Comparison of ENCODE assay signal across 7 mouse cellular contexts in the genomic region with DNA sequence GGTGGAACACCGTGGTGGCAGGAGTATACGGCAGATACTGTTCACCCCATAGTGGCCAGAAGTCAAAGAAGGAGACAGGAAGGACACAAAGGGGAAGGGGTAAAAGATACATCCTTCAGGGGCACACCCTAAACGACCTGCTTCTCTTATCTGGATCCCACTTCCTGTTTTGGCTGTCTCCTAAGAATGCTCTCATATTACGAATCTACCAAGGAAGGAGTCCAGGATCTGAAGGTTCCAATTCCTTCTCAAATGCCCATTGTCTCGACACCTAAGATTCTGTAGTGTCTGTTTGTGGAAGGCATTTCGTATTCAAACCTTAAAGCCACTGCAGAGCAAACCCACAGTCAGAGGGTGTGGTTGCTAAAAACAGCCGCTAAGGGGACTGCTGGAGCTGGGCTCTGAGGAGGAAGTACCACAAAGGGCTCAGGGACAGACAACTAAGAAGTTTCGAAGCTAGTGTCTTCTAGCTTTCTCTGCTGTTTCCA. TPM values are rescaled to one million over a fixed set of nuclear protein-coding genes. Genes with fewer than 3 reads are reported as not detected.
A peak's percentile ranks its signal among the peaks of the same experiment; 100 is the strongest.
DNase-seq lines count a peak whose midpoint lies in the region; ATAC-seq and TF ChIP-seq lines count a peak whose summit lies in the region.

No protein-coding gene starts in this region.

- TF ChIP-seq CTCF in E14TG2a.4 (conservative IDR thresholded peaks at IDR 0.05; ENCODE audit: low read length) = no peak
- TF ChIP-seq CTCF in brain, embryonic 14.5 days (IDR thresholded peaks at IDR 0.05; ENCODE audit: borderline replicate concordance, extremely low read depth, insufficient read depth, insufficient read length) = peak; percentile 22; the same call in 1 of the 2 replicates

- peaks cover 77% of the 10 kb centered on the region for H3K9me3 ChIP-seq in E14TG2a.4 (ENCODE audit: low read length)

- no peak for TF ChIP-seq POLR2A in brain, embryonic 14.5 days (IDR thresholded peaks at IDR 0.05; ENCODE audit: borderline replicate concordance, extremely low read depth, insufficient read depth, insufficient read length, poor library complexity, severe bottlenecking)

- DNase-seq in brain, embryonic 14.5 days (ENCODE audit: low read depth) = no peak
- peak; percentile 22 to 51 for DNase-seq in heart, postnatal 14 days
- peak; percentile 13 for DNase-seq in yolk sac, embryonic 10.5 days (ENCODE audit: low spot score)
- no peak for DNase-seq in adrenal gland, postnatal 14 days
- no peak for DNase-seq in adrenal gland, postnatal 4 days (ENCODE audit: low spot score in 2 of 2)

- ATAC-seq in megakaryocyte-erythroid progenitor cell, adult 5-6 weeks (replicated peaks; ENCODE audit: low FRiP score, low TSS enrichment, poor library complexity, severe bottlenecking) = peak; percentile 42

- intact Hi-C loops in heart, postnatal 14 days (cut with DNase I) = no loop called here

- H3K36me3 ChIP-seq in E14TG2a.4 (ENCODE audit: insufficient read depth, low read length) = peaks cover 29% of the 10 kb centered on the region

- H3K4me1 ChIP-seq in E14TG2a.4 (replicated peaks; ENCODE audit: low read depth, low read length) = no peaks in the 10 kb centered on the region

- peaks cover 13% of the 10 kb centered on the region for H3K27me3 ChIP-seq in E14TG2a.4 (ENCODE audit: insufficient read depth, low read length)

- peak overlapping the region; percentile 0 for H3K4me3 ChIP-seq in E14TG2a.4 (replicated peaks; ENCODE audit: low read length)

RNA-seq across cellular contexts. Expression of gene Ccr1, which starts 39.7 kb away (rescaled TPM):
- 0.77 and 1.0 TPM in 2 replicates for polyA plus RNA-seq in brain, embryonic 14.5 days (2012; rRNA removed)
- 1 to 10 TPM; 1.2 to 1.6 TPM for total RNA-seq in heart, postnatal 14 days (2021)
- total RNA-seq in megakaryocyte-erythroid progenitor cell, adult 5-6 weeks (2014; fragmentation: Nextera tagmentation) = 0.64 TPM in 1 of 2 replicates, not detected in the other
- not detected in 2 replicates for total RNA-seq in megakaryocyte-erythroid progenitor cell, adult 5-6 weeks (2017)
- 0.86 and 0.89 TPM in 2 replicates for total RNA-seq in adrenal gland, postnatal 14 days (2021)
- total RNA-seq in adrenal gland, postnatal 4 days (2021) = 1 to 10 TPM; 2.6 to 2.9 TPM

RNA-seq across cellular contexts. Expression of gene Ccr1l1, which starts 49.4 kb away (rescaled TPM):
- 0.09 TPM in 1 of 2 replicates, not detected in the other for polyA plus RNA-seq in brain, embryonic 14.5 days (2012; rRNA removed)
- total RNA-seq in heart, postnatal 14 days (2021) = not detected
- total RNA-seq in megakaryocyte-erythroid progenitor cell, adult 5-6 weeks (2014; fragmentation: Nextera tagmentation) = not detected in 2 replicates
- total RNA-seq in megakaryocyte-erythroid progenitor cell, adult 5-6 weeks (2017) = not detected in 2 replicates
- total RNA-seq in adrenal gland, postnatal 14 days (2021) = not detected in 2 replicates
- not detected for total RNA-seq in adrenal gland, postnatal 4 days (2021)

Comparison
In these comparisons a context has a peak if more than half of its experiments do, and no peak if none do; other contexts are left out.
1. DNase-seq: peak in heart, postnatal 14 days (2 of 2) and yolk sac, embryonic 10.5 days (single experiment); none in brain, embryonic 14.5 days (single experiment), adrenal gland, postnatal 14 days (single experiment) and adrenal gland, postnatal 4 days (0 of 2).